Mouse (Mus musculus) embryonic fibroblast, embryonic 13.5 days (primary cell): ENCODE measurements around the gene Fam120b. TPM values are rescaled to one million over a fixed set of nuclear protein-coding genes. Genes with fewer than 3 reads are reported as not detected.

Experiments used
- H3K27ac ChIP-seq: 2 replicates; pipeline ENCODE4 v1.5.1; 2012; ENCODE audit warnings: low read length, control low read depth, inconsistent platforms; ENCODE audit not compliant: insufficient read depth
- H3K4me1 ChIP-seq: 2 replicates; pipeline ENCODE4 v1.6.1; 2011; ENCODE audit warnings: low read length; ENCODE audit not compliant: control insufficient read depth, insufficient read depth
- H3K4me3 ChIP-seq: 2 replicates; pipeline ENCODE4 v1.5.1; 2011; ENCODE audit warnings: mild to moderate bottlenecking, control low read depth, low read length; ENCODE audit not compliant: insufficient read depth
- CTCF ChIP-seq: IDR thresholded peaks from 2 replicates; pipeline ENCODE4 v1.5.1; 2011; ENCODE audit warnings: mild to moderate bottlenecking, control low read depth, low read length, moderate library complexity, borderline replicate concordance; ENCODE audit not compliant: insufficient read depth
- POLR2A ChIP-seq: IDR thresholded peaks from 2 replicates; pipeline ENCODE4 v1.6.1; 2011; ENCODE audit warnings: low read depth, mild to moderate bottlenecking, control low read depth, low read length, moderate library complexity
- polyA plus RNA-seq: library from polyadenylated mRNA; stranded (reverse); fragments of >200 nt; gene quantifications from 2 replicates; pipeline ENCODE4 v1.2.4, GENCODE M21; 2011; ENCODE audit warnings: low read depth; ENCODE audit not compliant: missing spikeins, insufficient read length

The Fam120b gene
- polyA plus RNA-seq, 1 experiment, result 25.3 TPM

- no peaks in the 10 kb centered on the region for H3K4me1 ChIP-seq
- H3K27ac ChIP-seq, result no peak overlapping the region
- TF ChIP-seq POLR2A (no peak), CTCF (no peak)
- H3K4me3 ChIP-seq, result no peak overlapping the region
Measured at GRCm38 (mm10) chr17:15409261-15409660, 13.3 kb downstream of the Fam120b start.

GRCm38 (mm10) chr17:15410861-15411260 lies 14.9 kb downstream of the Fam120b start:
- H3K4me1 ChIP-seq, result no peaks in the 10 kb centered on the region
- no peak overlapping the region for H3K4me3 ChIP-seq
- TF ChIP-seq POLR2A (no peak), CTCF (no peak)
- H3K27ac ChIP-seq, result no peak overlapping the region

GRCm38 (mm10) chr17:15416596-15417215 lies 20.7 kb downstream of the Fam120b start:
- H3K4me1 ChIP-seq, result no peaks in the 10 kb centered on the region
- TF ChIP-seq CTCF, result no peak
- no peak for TF ChIP-seq POLR2A
- no peak overlapping the region for H3K4me3 ChIP-seq
- no peak overlapping the region for H3K27ac ChIP-seq

DNA sequence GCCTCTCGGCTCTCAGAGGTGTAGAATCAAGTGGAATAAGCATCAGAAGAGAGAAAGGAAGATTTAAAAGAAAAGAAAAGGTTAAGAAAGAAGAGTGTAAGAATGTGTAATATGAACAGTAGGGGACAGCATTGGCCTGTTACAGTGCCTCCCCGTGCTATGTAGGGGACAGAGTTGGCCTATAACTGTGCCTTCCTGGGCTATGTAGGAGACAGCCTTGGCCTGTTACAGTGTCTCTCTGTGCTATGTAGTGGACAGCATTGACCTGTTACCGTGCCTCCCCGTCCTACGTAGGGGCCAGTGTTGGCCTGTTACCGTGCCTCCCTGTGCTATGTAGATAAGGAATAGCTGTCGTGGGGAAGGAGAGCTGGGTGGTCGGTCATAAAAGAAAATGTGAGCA lies 23.5 kb downstream of the Fam120b start:
- Histone ChIP-seq H3K4me1 (no peaks in the 10 kb centered on the region), H3K27ac (no peak overlapping the region), H3K4me3 (no peak overlapping the region)
- TF ChIP-seq POLR2A, result no peak

- Histone ChIP-seq H3K4me1 (no peaks in the 10 kb centered on the region), H3K27ac (no peak overlapping the region), H3K4me3 (no peak overlapping the region)
- TF ChIP-seq CTCF, result no peak
- no peak for TF ChIP-seq POLR2A
Measured at GRCm38 (mm10) chr17:15420021-15420603, 24.1 kb downstream of the Fam120b start.

GRCm38 (mm10) chr17:15421446-15421845 lies 25.4 kb downstream of the Fam120b start:
- Histone ChIP-seq H3K27ac (no peak overlapping the region), H3K4me3 (no peak overlapping the region), H3K4me1 (no peaks in the 10 kb centered on the region)
- TF ChIP-seq CTCF (no peak), POLR2A (no peak)

DNA sequence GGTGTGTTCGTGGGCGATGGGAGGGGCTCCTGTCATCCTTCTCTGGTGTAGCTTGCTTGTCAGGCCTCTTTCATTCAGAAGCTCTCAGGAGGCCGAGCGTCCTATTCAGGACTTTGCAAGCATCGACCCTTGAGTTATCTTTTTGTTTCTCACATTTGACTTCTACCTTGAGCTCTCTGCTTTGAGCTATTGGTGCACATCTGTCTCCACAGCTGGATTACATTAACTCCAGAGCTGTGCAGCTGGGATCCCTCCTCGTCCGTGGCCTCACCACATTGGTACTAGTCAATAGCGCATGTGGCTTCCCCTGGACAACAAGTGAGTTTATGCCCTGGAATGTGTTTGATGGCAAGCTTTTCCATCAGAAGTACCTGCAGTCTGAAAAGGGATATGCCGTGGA lies 26.7 kb downstream of the Fam120b start:
- Histone ChIP-seq H3K4me1 (no peaks in the 10 kb centered on the region), H3K4me3 (no peak overlapping the region), H3K27ac (no peak overlapping the region)
- TF ChIP-seq POLR2A, result no peak
- TF ChIP-seq CTCF, result no peak

GRCm38 (mm10) chr17:15423080-15423765 lies 27.2 kb downstream of the Fam120b start:
- TF ChIP-seq POLR2A, result no peak
- TF ChIP-seq CTCF, result no peak
- Histone ChIP-seq H3K4me1 (no peaks in the 10 kb centered on the region), H3K4me3 (no peak overlapping the region), H3K27ac (no peak overlapping the region)

DNA sequence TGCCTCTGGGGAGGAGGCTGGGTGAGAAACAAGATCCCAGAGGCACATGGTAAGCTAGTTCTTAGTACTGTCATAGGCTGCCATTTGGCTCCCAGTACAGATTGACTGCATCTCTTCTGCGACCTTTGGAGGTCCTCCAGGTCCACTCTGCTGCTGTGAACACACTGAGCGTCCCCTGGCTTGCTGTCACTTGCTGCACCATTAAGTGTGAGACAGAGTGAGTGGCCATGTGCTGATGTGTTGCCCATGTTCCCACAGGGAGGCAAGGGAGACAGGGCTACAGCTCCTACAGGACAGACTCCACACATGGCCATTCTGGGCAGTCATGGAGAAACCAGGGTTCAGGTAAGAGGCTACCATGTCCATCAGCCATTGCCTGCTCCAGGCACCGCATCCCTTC lies 29.9 kb downstream of the Fam120b start:
- H3K4me3 ChIP-seq, result no peak overlapping the region
- no peak for TF ChIP-seq CTCF
- TF ChIP-seq POLR2A, result no peak
- no peak overlapping the region for H3K27ac ChIP-seq
- no peaks in the 10 kb centered on the region for H3K4me1 ChIP-seq

DNA sequence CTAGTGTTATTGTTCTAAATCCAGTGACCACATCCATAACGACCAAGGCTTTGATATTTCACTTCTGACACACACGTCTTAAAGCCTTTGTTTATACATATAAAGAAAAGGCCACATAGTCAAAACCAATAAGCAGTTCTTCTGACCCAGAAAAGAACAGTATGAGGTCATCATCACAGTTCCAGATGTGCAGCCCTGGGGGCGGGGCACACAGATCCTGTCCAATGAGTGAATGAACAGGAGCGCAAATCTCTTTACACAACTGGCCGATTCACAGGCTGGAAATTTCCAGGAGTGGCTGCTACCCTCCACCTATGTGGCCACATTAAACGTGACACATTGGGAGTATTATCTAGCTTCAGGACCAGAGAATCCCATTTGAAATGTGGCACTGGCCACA lies 33.4 kb downstream of the Fam120b start:
- no peak overlapping the region for H3K4me3 ChIP-seq
- H3K27ac ChIP-seq, result no peak overlapping the region
- no peak for TF ChIP-seq CTCF
- no peak for TF ChIP-seq POLR2A
- H3K4me1 ChIP-seq, result no peaks in the 10 kb centered on the region
